ENCODE assay signal across 16 mouse cellular contexts in the genomic region with DNA sequence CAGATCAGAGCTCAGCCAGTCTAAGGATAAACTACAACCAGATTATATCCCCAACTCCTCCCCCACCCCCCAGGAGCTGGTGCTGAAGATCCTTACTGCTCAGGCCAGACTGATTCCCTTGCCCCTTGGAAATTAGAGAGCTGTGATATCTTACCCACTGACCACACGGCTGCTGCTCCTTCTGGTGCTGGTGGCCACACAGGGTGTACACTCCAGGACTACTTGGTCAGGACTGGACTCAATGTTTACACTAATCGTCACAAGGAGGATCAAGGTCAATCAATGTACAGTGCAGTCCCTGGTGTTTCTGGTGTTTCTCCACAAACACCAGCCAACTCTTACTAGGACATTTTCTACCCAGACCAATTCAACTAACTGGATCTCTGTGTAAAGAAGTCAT.
"Had no signal": no experiment of that assay in that cellular context is flagged by ENCODE, and none has a peak within 500 bp of the region (broad histone marks: within the 10 kb centered on the region; RNA-seq: fewer than 3 reads in every experiment).

No protein-coding gene starts in this region.

- H3K27me3 ChIP-seq: intestine, embryonic 15.5 days; kidney, embryonic 15.5 days; liver, embryonic 15.5 days; lung, embryonic 15.5 days had no signal

- H3K4me2 ChIP-seq: intestine, embryonic 15.5 days; kidney, embryonic 15.5 days; liver, embryonic 11.5 days; liver, embryonic 15.5 days; lung, embryonic 15.5 days; midbrain, embryonic 11.5 days had no signal

- H3K27ac ChIP-seq: intestine, embryonic 15.5 days; kidney, embryonic 15.5 days; left cerebral cortex, adult 2 months; liver, embryonic 15.5 days; lung, embryonic 15.5 days had no signal

- H3K36me3 ChIP-seq: intestine, embryonic 15.5 days; kidney, embryonic 15.5 days; liver, embryonic 15.5 days; lung, embryonic 15.5 days had no signal

- DNase-seq: kidney, adult 11 months; kidney, postnatal 14 days; kidney, postnatal 4 days; lung, adult 18-20 months; lung, postnatal 10 days; lung, postnatal 36 days; midbrain, embryonic 14.5 days; thymus, adult 18-20 months; thymus, postnatal 4 days had no signal

- H3K9ac ChIP-seq: intestine, embryonic 15.5 days; kidney, embryonic 15.5 days; liver, embryonic 15.5 days; lung, embryonic 15.5 days had no signal

- ATAC-seq: intestine, embryonic 15.5 days had no signal

- H3K9me3 ChIP-seq: intestine, embryonic 15.5 days; kidney, embryonic 15.5 days; liver, embryonic 15.5 days; lung, embryonic 15.5 days had no signal

- H3K4me3 ChIP-seq: intestine, embryonic 15.5 days; kidney, embryonic 15.5 days; left cerebral cortex, adult 2 months; liver, embryonic 15.5 days; lung, embryonic 15.5 days had no signal
